Mouse (Mus musculus) ES-CJ7 (cell line): ENCODE measurements at regions not wholly inside any gene's neighbourhood (a gene's known extent, or its start where the extent isn't known, plus 50 kb on each side); places are given as distances from the start of the nearest gene placed in this dataset.
A peak's percentile ranks its signal among the peaks of the same experiment; 100 is the strongest.
"Not testable (repeated sequence)": the region's sequence is repeated elsewhere in the genome, so short reads cannot be mapped to it uniquely, and the experiment has no call there.

Experiments used
- DNase-seq: peaks from one replicate; pipeline ENCODE4 v3.0.0; 2011; ENCODE audit warnings: low read depth, low spot score

GRCm38 (mm10) chr17:13549975-13550895 lies 195.9 kb downstream of the Tcp10c start:
- no peak for DNase-seq

GRCm38 (mm10) chr17:13550896-13551267 lies 196.5 kb downstream of the Tcp10c start:
- DNase-seq = not testable (repeated sequence)

GRCm38 (mm10) chr17:13551693-13552404 lies 197.5 kb downstream of the Tcp10c start:
- DNase-seq = peak; percentile 32

- not testable (repeated sequence) for DNase-seq
These were observed 198.5 kb downstream of the Tcp10c start for GRCm38 (mm10) chr17:13552840-13553239.

- DNase-seq = not testable (repeated sequence)
These were observed 201.1 kb downstream of the Tcp10c start for GRCm38 (mm10) chr17:13555311-13556059.

GRCm38 (mm10) chr17:13556060-13556660 lies 201.8 kb downstream of the Tcp10c start:
- not testable (repeated sequence) for DNase-seq

GRCm38 (mm10) chr17:13558863-13559262 lies 201.5 kb upstream of the Afdn start:
- no peak for DNase-seq

GRCm38 (mm10) chr17:13561342-13561741 lies 199.0 kb upstream of the Afdn start:
- DNase-seq = no peak

- DNase-seq = no peak
These were observed 197.4 kb upstream of the Afdn start for GRCm38 (mm10) chr17:13562974-13563373.

GRCm38 (mm10) chr17:13564800-13565199 lies 195.5 kb upstream of the Afdn start:
- no peak for DNase-seq

- DNase-seq = no peak
These were observed 193.7 kb upstream of the Afdn start for GRCm38 (mm10) chr17:13566680-13567079.

- no peak for DNase-seq
These were observed 193.2 kb upstream of the Afdn start for GRCm38 (mm10) chr17:13567183-13567582.

GRCm38 (mm10) chr17:13570796-13571195 lies 189.5 kb upstream of the Afdn start:
- no peak for DNase-seq

GRCm38 (mm10) chr17:13572204-13572833 lies 188.0 kb upstream of the Afdn start:
- DNase-seq = no peak

GRCm38 (mm10) chr17:13573036-13573435 lies 187.3 kb upstream of the Afdn start:
- no peak for DNase-seq

GRCm38 (mm10) chr17:13574122-13574521 lies 186.2 kb upstream of the Afdn start:
- no peak for DNase-seq

- DNase-seq = no peak
These were observed 185.5 kb upstream of the Afdn start for GRCm38 (mm10) chr17:13574682-13575444.

- DNase-seq = no peak
These were observed 182.5 kb upstream of the Afdn start for GRCm38 (mm10) chr17:13577798-13578197.

GRCm38 (mm10) chr17:13581214-13581920 lies 179.0 kb upstream of the Afdn start:
- no peak for DNase-seq
